Mouse (Mus musculus): Measurements from ENCODE around the gene Zcchc13. TPM values are rescaled to one million over a fixed set of nuclear protein-coding genes. Genes with fewer than 3 reads are reported as not detected.

The Zcchc13 gene
- polyA plus RNA-seq, 1 experiment from 2014 or later = not detected

- DNase-seq (no peak), ATAC-seq (ENCODE audit: low FRiP score, low TSS enrichment) (no peak)
- H3K9ac ChIP-seq (replicated peaks; ENCODE audit: low read length) = no peak overlapping the region
- 0 out of 2 replicates have a peak, but pooled peaks cover 4% of the 10 kb centered on the region for H3K4me1 ChIP-seq (ENCODE audit: control insufficient read depth, insufficient read depth, low read length)
- 0 out of 2 replicates have a peak, but pooled peaks cover 7% of the 10 kb centered on the region for H3K36me3 ChIP-seq (ENCODE audit: control insufficient read depth, insufficient read depth, low read length)
- H3K9me3 ChIP-seq (ENCODE audit: control insufficient read depth, low read length) = no peaks in the 10 kb centered on the region
- 69% methylated on average over 4 of the region's 4 CpGs for WGBS
- no peaks in the 10 kb centered on the region for H3K27me3 ChIP-seq (ENCODE audit: control insufficient read depth, insufficient read depth, low read length)
- no peak overlapping the region for H3K27ac ChIP-seq (replicated peaks; ENCODE audit: low read depth, low read length)
- peak overlapping the region; percentile 65 for H3K4me2 ChIP-seq (ENCODE audit: low read length)
- H3K4me3 ChIP-seq (replicated peaks; ENCODE audit: low read depth, low read length) = peak overlapping the region; percentile 44
Observed at GRCm38 (mm10) chrX:103615453-103615852, 14.9 kb upstream of the Zcchc13 start.

- WGBS = 37% methylated on average over 19 of the region's 19 CpGs
- Histone ChIP-seq H3K36me3 (ENCODE audit: control insufficient read depth, insufficient read depth, low read length) (0 out of 2 replicates have a peak, but pooled peaks cover 7% of the 10 kb centered on the region), H3K4me1 (ENCODE audit: control insufficient read depth, insufficient read depth, low read length) (peaks cover 6% of the 10 kb centered on the region; the same call in 1 of the 2 replicates), H3K27ac (replicated peaks; ENCODE audit: low read depth, low read length) (peak overlapping the region; percentile 91), H3K9me3 (ENCODE audit: control insufficient read depth, low read length) (no peaks in the 10 kb centered on the region), H3K4me3 (replicated peaks; ENCODE audit: low read depth, low read length) (peak overlapping the region; percentile 44), H3K4me2 (ENCODE audit: low read length) (peak overlapping the region; percentile 65), H3K9ac (replicated peaks; ENCODE audit: low read length) (peak overlapping the region; percentile 45), H3K27me3 (ENCODE audit: control insufficient read depth, insufficient read depth, low read length) (no peaks in the 10 kb centered on the region)
- DNase-seq = peak; percentile 62
- ATAC-seq (ENCODE audit: low FRiP score, low TSS enrichment) = peak; percentile 12; the same call in 1 of the 2 replicates
Observed at GRCm38 (mm10) chrX:103616162-103616535, 14.2 kb upstream of the Zcchc13 start.

- Histone ChIP-seq H3K4me1 (ENCODE audit: control insufficient read depth, insufficient read depth, low read length) (peaks cover 6% of the 10 kb centered on the region; the same call in 1 of the 2 replicates), H3K9me3 (ENCODE audit: control insufficient read depth, low read length) (no peaks in the 10 kb centered on the region), H3K27ac (replicated peaks; ENCODE audit: low read depth, low read length) (peak overlapping the region; percentile 91), H3K4me2 (ENCODE audit: low read length) (peak overlapping the region; percentile 65), H3K36me3 (ENCODE audit: control insufficient read depth, insufficient read depth, low read length) (0 out of 2 replicates have a peak, but pooled peaks cover 3% of the 10 kb centered on the region), H3K27me3 (ENCODE audit: control insufficient read depth, insufficient read depth, low read length) (no peaks in the 10 kb centered on the region), H3K9ac (replicated peaks; ENCODE audit: low read length) (peak overlapping the region; percentile 45), H3K4me3 (replicated peaks; ENCODE audit: low read depth, low read length) (peak overlapping the region; percentile 44)
- under 1% methylated on average over 25 of the region's 50 CpGs for WGBS
- DNase-seq = peak; percentile 93
- ATAC-seq (ENCODE audit: low FRiP score, low TSS enrichment) = peak; percentile 97
Observed at GRCm38 (mm10) chrX:103616536-103617404, 13.6 kb upstream of the Zcchc13 start.

GRCm38 (mm10) chrX:103617405-103618095, 12.8 kb upstream of the Zcchc13 start:
- H3K4me2 ChIP-seq (ENCODE audit: low read length) = peak overlapping the region; percentile 65
- 25% methylated on average over 8 of the region's 8 CpGs for WGBS
- DNase-seq (no peak), ATAC-seq (ENCODE audit: low FRiP score, low TSS enrichment) (no peak)
- H3K27ac ChIP-seq (replicated peaks; ENCODE audit: low read depth, low read length) = peak overlapping the region; percentile 91
- peak overlapping the region; percentile 36; the same call in 1 of the 2 replicates for H3K9ac ChIP-seq (replicated peaks; ENCODE audit: low read length)
- peak overlapping the region; percentile 44 for H3K4me3 ChIP-seq (replicated peaks; ENCODE audit: low read depth, low read length)
- no peaks in the 10 kb centered on the region for H3K27me3 ChIP-seq (ENCODE audit: control insufficient read depth, insufficient read depth, low read length)
- H3K9me3 ChIP-seq (ENCODE audit: control insufficient read depth, low read length) = no peaks in the 10 kb centered on the region
- 0 out of 2 replicates have a peak, but pooled peaks cover 3% of the 10 kb centered on the region for H3K36me3 ChIP-seq (ENCODE audit: control insufficient read depth, insufficient read depth, low read length)
- H3K4me1 ChIP-seq (ENCODE audit: control insufficient read depth, insufficient read depth, low read length) = peaks cover 6% of the 10 kb centered on the region; the same call in 1 of the 2 replicates

GRCm38 (mm10) chrX:103621799-103622198, 8.6 kb upstream of the Zcchc13 start:
- no peak for DNase-seq
- H3K4me2 ChIP-seq (ENCODE audit: low read length) = peak overlapping the region; percentile 63
- H3K9me3 ChIP-seq (ENCODE audit: control insufficient read depth, low read length) = no peaks in the 10 kb centered on the region
- peak overlapping the region; percentile 83 for H3K27ac ChIP-seq (replicated peaks; ENCODE audit: low read depth, low read length)
- no peak for ATAC-seq (ENCODE audit: low FRiP score, low TSS enrichment)
- H3K36me3 ChIP-seq (ENCODE audit: control insufficient read depth, insufficient read depth, low read length) = no peaks in the 10 kb centered on the region
- 5% methylated on average over 8 of the region's 8 CpGs for WGBS
- H3K27me3 ChIP-seq (ENCODE audit: control insufficient read depth, insufficient read depth, low read length) = no peaks in the 10 kb centered on the region
- H3K4me3 ChIP-seq (replicated peaks; ENCODE audit: low read depth, low read length) = peak overlapping the region; percentile 41
- peak overlapping the region; percentile 54 for H3K9ac ChIP-seq (replicated peaks; ENCODE audit: low read length)
- peaks cover 2% of the 10 kb centered on the region; the same call in 1 of the 2 replicates for H3K4me1 ChIP-seq (ENCODE audit: control insufficient read depth, insufficient read depth, low read length)

- DNase-seq = peak; percentile 98
- Histone ChIP-seq H3K4me1 (ENCODE audit: control insufficient read depth, insufficient read depth, low read length) (peaks cover 2% of the 10 kb centered on the region; the same call in 1 of the 2 replicates), H3K27me3 (ENCODE audit: control insufficient read depth, insufficient read depth, low read length) (no peaks in the 10 kb centered on the region), H3K36me3 (ENCODE audit: control insufficient read depth, insufficient read depth, low read length) (no peaks in the 10 kb centered on the region), H3K4me3 (replicated peaks; ENCODE audit: low read depth, low read length) (peak overlapping the region; percentile 41), H3K9ac (replicated peaks; ENCODE audit: low read length) (peak overlapping the region; percentile 54), H3K9me3 (ENCODE audit: control insufficient read depth, low read length) (no peaks in the 10 kb centered on the region), H3K27ac (replicated peaks; ENCODE audit: low read depth, low read length) (peak overlapping the region; percentile 83), H3K4me2 (ENCODE audit: low read length) (peak overlapping the region; percentile 63)
- peak; percentile 96 for ATAC-seq (ENCODE audit: low FRiP score, low TSS enrichment)
- 3% methylated on average over 33 of the region's 33 CpGs for WGBS
Observed at GRCm38 (mm10) chrX:103622260-103622934, 8.0 kb upstream of the Zcchc13 start.

- H3K27me3 ChIP-seq (ENCODE audit: control insufficient read depth, insufficient read depth, low read length) = no peaks in the 10 kb centered on the region
- peak overlapping the region; percentile 63 for H3K4me2 ChIP-seq (ENCODE audit: low read length)
- H3K9me3 ChIP-seq (ENCODE audit: control insufficient read depth, low read length) = no peaks in the 10 kb centered on the region
- H3K36me3 ChIP-seq (ENCODE audit: control insufficient read depth, insufficient read depth, low read length) = no peaks in the 10 kb centered on the region
- ATAC-seq (ENCODE audit: low FRiP score, low TSS enrichment) (no peak), DNase-seq (no peak)
- no peak overlapping the region for H3K27ac ChIP-seq (replicated peaks; ENCODE audit: low read depth, low read length)
- no peak overlapping the region; the same call in 1 of the 2 replicates for H3K9ac ChIP-seq (replicated peaks; ENCODE audit: low read length)
- peaks cover 2% of the 10 kb centered on the region; the same call in 1 of the 2 replicates for H3K4me1 ChIP-seq (ENCODE audit: control insufficient read depth, insufficient read depth, low read length)
- 4% methylated on average over 13 of the region's 13 CpGs for WGBS
- peak overlapping the region; percentile 41 for H3K4me3 ChIP-seq (replicated peaks; ENCODE audit: low read depth, low read length)
Observed at GRCm38 (mm10) chrX:103622935-103623280, 7.5 kb upstream of the Zcchc13 start.

GRCm38 (mm10) chrX:103623411-103623845, 7.0 kb upstream of the Zcchc13 start:
- Histone ChIP-seq H3K9me3 (ENCODE audit: control insufficient read depth, low read length) (no peaks in the 10 kb centered on the region), H3K9ac (replicated peaks; ENCODE audit: low read length) (peak overlapping the region; percentile 54), H3K4me2 (ENCODE audit: low read length) (peak overlapping the region; percentile 63), H3K27me3 (ENCODE audit: control insufficient read depth, insufficient read depth, low read length) (no peaks in the 10 kb centered on the region), H3K27ac (replicated peaks; ENCODE audit: low read depth, low read length) (peak overlapping the region; percentile 21), H3K36me3 (ENCODE audit: control insufficient read depth, insufficient read depth, low read length) (no peaks in the 10 kb centered on the region), H3K4me1 (ENCODE audit: control insufficient read depth, insufficient read depth, low read length) (peaks cover 2% of the 10 kb centered on the region; the same call in 1 of the 2 replicates), H3K4me3 (replicated peaks; ENCODE audit: low read depth, low read length) (peak overlapping the region; percentile 41)
- WGBS = under 1% methylated on average over 28 of the region's 28 CpGs
- ATAC-seq (ENCODE audit: low FRiP score, low TSS enrichment) = no peak
- DNase-seq = peak; percentile 70

Measured in midbrain, embryonic 14.5 days (tissue).